9 mouse cellular contexts compared by ENCODE assay signal in genomic region chr9:100582883-100583575, GRCm38 (mm10). TPM values are rescaled to one million over a fixed set of nuclear protein-coding genes. Genes with fewer than 3 reads are reported as not detected.
DNase-seq lines count a peak whose midpoint lies in the region; ATAC-seq and TF ChIP-seq lines count a peak whose summit lies in the region.
"Had no signal": no experiment of that assay in that cellular context is flagged by ENCODE, and none has a peak within 500 bp of the region (broad histone marks: within the 10 kb centered on the region; RNA-seq: fewer than 3 reads in every experiment).

No protein-coding gene starts in this region.

- 50% methylated on average over 13 of the region's 13 CpGs for WGBS in hindbrain, postnatal 0 days
- WGBS in hindbrain, embryonic 11.5 days: 74% methylated on average over 13 of the region's 13 CpGs
- 40% methylated on average over 13 of the region's 13 CpGs for WGBS in midbrain, embryonic 16.5 days

- no peaks in the 10 kb centered on the region for H3K9me3 ChIP-seq in hindbrain, postnatal 0 days (ENCODE audit: low read length)
- no peaks in the 10 kb centered on the region for H3K9me3 ChIP-seq in hindbrain, embryonic 11.5 days (ENCODE audit: control insufficient read depth, low read length)
- no peaks in the 10 kb centered on the region for H3K9me3 ChIP-seq in midbrain, embryonic 16.5 days (replicated peaks; ENCODE audit: control insufficient read depth, low read length, poor library complexity, severe bottlenecking)
- H3K9me3 ChIP-seq: limb, embryonic 12.5 days had no signal

- H3K4me1 ChIP-seq in hindbrain, postnatal 0 days (ENCODE audit: insufficient read depth, low read length): peaks cover 10% of the 10 kb centered on the region; the same call in 1 of the 2 replicates
- 0 out of 2 replicates have a peak, but pooled peaks cover 4% of the 10 kb centered on the region for H3K4me1 ChIP-seq in hindbrain, embryonic 11.5 days (replicated peaks; ENCODE audit: control insufficient read depth, insufficient read depth, low read length)
- H3K4me1 ChIP-seq in midbrain, embryonic 16.5 days (ENCODE audit: control insufficient read depth, insufficient read depth, low read length): peaks cover 12% of the 10 kb centered on the region

- no peak overlapping the region for H3K4me3 ChIP-seq in hindbrain, postnatal 0 days (ENCODE audit: low read length)
- no peak overlapping the region for H3K4me3 ChIP-seq in hindbrain, embryonic 11.5 days (ENCODE audit: low read depth, low read length)
- no peak overlapping the region for H3K4me3 ChIP-seq in midbrain, embryonic 16.5 days (ENCODE audit: low read depth, low read length)
- H3K4me3 ChIP-seq: limb, embryonic 12.5 days had no signal

- peak; percentile 18 for DNase-seq in hindbrain, postnatal 0 days (ENCODE audit: low spot score)
- no peak for DNase-seq in hindbrain, embryonic 11.5 days (ENCODE audit: low spot score)
- peak; percentile 3 for DNase-seq in adrenal gland, postnatal 25 days
- peak; percentile 75 for DNase-seq in kidney, adult 9 months
- no peak for DNase-seq in gastrocnemius, postnatal 10 days
- no peak for DNase-seq in spleen, adult 18-20 months
- DNase-seq: right cerebral cortex, postnatal 14 days had no signal

- no peak overlapping the region for H3K9ac ChIP-seq in hindbrain, postnatal 0 days (replicated peaks; ENCODE audit: low read length)
- H3K9ac ChIP-seq in hindbrain, embryonic 11.5 days (ENCODE audit: low read depth, low read length): no peak overlapping the region
- H3K9ac ChIP-seq in midbrain, embryonic 16.5 days (ENCODE audit: low read depth, low read length): no peak overlapping the region
- H3K9ac ChIP-seq: limb, embryonic 12.5 days had no signal

- no peak for TF ChIP-seq CTCF in hindbrain, postnatal 0 days (IDR thresholded peaks at IDR 0.05; ENCODE audit: low read depth)

- no peak overlapping the region for H3K27ac ChIP-seq in hindbrain, postnatal 0 days
- H3K27ac ChIP-seq in hindbrain, embryonic 11.5 days (ENCODE audit: low read depth, low read length): no peak overlapping the region
- H3K27ac ChIP-seq in midbrain, embryonic 16.5 days (ENCODE audit: low read length): peak overlapping the region; percentile 19; the same call in 1 of the 2 replicates

- no peaks in the 10 kb centered on the region for H3K27me3 ChIP-seq in hindbrain, postnatal 0 days (ENCODE audit: insufficient read depth, low read length)
- H3K27me3 ChIP-seq in hindbrain, embryonic 11.5 days (ENCODE audit: control insufficient read depth, insufficient read depth, low read length): no peaks in the 10 kb centered on the region
- no peaks in the 10 kb centered on the region for H3K27me3 ChIP-seq in midbrain, embryonic 16.5 days (ENCODE audit: control insufficient read depth, insufficient read depth, low read depth, low read length)
- H3K27me3 ChIP-seq: limb, embryonic 12.5 days had no signal

- no peak overlapping the region for H3K4me2 ChIP-seq in hindbrain, postnatal 0 days (ENCODE audit: low read depth, low read length)
- H3K4me2 ChIP-seq in hindbrain, embryonic 11.5 days (replicated peaks; ENCODE audit: low read depth, low read length): no peak overlapping the region
- no peak overlapping the region for H3K4me2 ChIP-seq in midbrain, embryonic 16.5 days (ENCODE audit: low read length)
- H3K4me2 ChIP-seq: limb, embryonic 12.5 days had no signal

- no peak for ATAC-seq in hindbrain, postnatal 0 days
- ATAC-seq in hindbrain, embryonic 11.5 days (ENCODE audit: low FRiP score): no peak
- no peak for ATAC-seq in midbrain, embryonic 16.5 days

- H3K36me3 ChIP-seq in hindbrain, postnatal 0 days (ENCODE audit: insufficient read depth, low read length): no peaks in the 10 kb centered on the region
- no peaks in the 10 kb centered on the region for H3K36me3 ChIP-seq in hindbrain, embryonic 11.5 days (ENCODE audit: control insufficient read depth, insufficient read depth, low read length)
- no peaks in the 10 kb centered on the region for H3K36me3 ChIP-seq in midbrain, embryonic 16.5 days (ENCODE audit: control insufficient read depth, insufficient read depth, low read length)
- H3K36me3 ChIP-seq: limb, embryonic 12.5 days had no signal

RNA-seq across cellular contexts. Expression of gene Slc35g2, which starts 12.1 kb away (rescaled TPM):
- total RNA-seq in hindbrain, postnatal 0 days (2014; rRNA removed): 23.9 and 28.1 TPM in 2 replicates
- 24.7 and 25.3 TPM in 2 replicates for polyA plus RNA-seq in hindbrain, postnatal 0 days (2015; fragmentation: Nextera tagmentation; extraction: Ambion mirVana)
- 5.9 and 9.2 TPM in 2 replicates for polyA plus RNA-seq in hindbrain, embryonic 11.5 days (2014; fragmentation: Nextera tagmentation; extraction: Ambion mirVana)
- 7.6 and 8.4 TPM in 2 replicates for total RNA-seq in adrenal gland, postnatal 25 days (2021)
- 19.4 and 21.9 TPM in 2 replicates for polyA plus RNA-seq in midbrain, embryonic 16.5 days (2015; fragmentation: Nextera tagmentation; extraction: Ambion mirVana)
- under 1 TPM; 0.68 to 0.70 TPM for total RNA-seq in gastrocnemius, postnatal 10 days (2021)

RNA-seq across cellular contexts. Expression of gene Stag1, which starts 14.6 kb away (rescaled TPM):
- 26.1 and 34.1 TPM in 2 replicates for total RNA-seq in hindbrain, postnatal 0 days (2014; rRNA removed)
- 33.9 and 38.2 TPM in 2 replicates for polyA plus RNA-seq in hindbrain, postnatal 0 days (2015; fragmentation: Nextera tagmentation; extraction: Ambion mirVana)
- polyA plus RNA-seq in hindbrain, embryonic 11.5 days (2014; fragmentation: Nextera tagmentation; extraction: Ambion mirVana): 51.0 and 57.4 TPM in 2 replicates
- 42.4 and 42.7 TPM in 2 replicates for total RNA-seq in adrenal gland, postnatal 25 days (2021)
- 26.5 and 32.8 TPM in 2 replicates for polyA plus RNA-seq in midbrain, embryonic 16.5 days (2015; fragmentation: Nextera tagmentation; extraction: Ambion mirVana)
- total RNA-seq in gastrocnemius, postnatal 10 days (2021): 10 to 100 TPM; 33.5 to 43.0 TPM

RNA-seq across cellular contexts. Expression of gene Nck1, which starts 37.1 kb away (rescaled TPM):
- 8.7 and 10.6 TPM in 2 replicates for total RNA-seq in hindbrain, postnatal 0 days (2014; rRNA removed)
- 38.3 and 42.5 TPM in 2 replicates for polyA plus RNA-seq in hindbrain, postnatal 0 days (2015; fragmentation: Nextera tagmentation; extraction: Ambion mirVana)
- polyA plus RNA-seq in hindbrain, embryonic 11.5 days (2014; fragmentation: Nextera tagmentation; extraction: Ambion mirVana): 74.2 and 78.4 TPM in 2 replicates
- total RNA-seq in adrenal gland, postnatal 25 days (2021): 41.9 and 52.0 TPM in 2 replicates
- polyA plus RNA-seq in midbrain, embryonic 16.5 days (2015; fragmentation: Nextera tagmentation; extraction: Ambion mirVana): 62.0 and 65.1 TPM in 2 replicates
- total RNA-seq in gastrocnemius, postnatal 10 days (2021): 10 to 100 TPM; 35.9 to 39.7 TPM

Comparison
In these comparisons a context has a peak if more than half of its experiments do, and no peak if none do; other contexts are left out.
1. DNase-seq: peak in hindbrain, postnatal 0 days (single experiment), adrenal gland, postnatal 25 days (single experiment) and kidney, adult 9 months (single experiment); none in hindbrain, embryonic 11.5 days (single experiment), gastrocnemius, postnatal 10 days (single experiment) and spleen, adult 18-20 months (0 of 2).